ENCODE assay signal across 7 mouse cellular contexts in genomic region chr7:64155687-64156086, GRCm38 (mm10). TPM values are rescaled to one million over a fixed set of nuclear protein-coding genes. Genes with fewer than 3 reads are reported as not detected.
DNase-seq lines count a peak whose midpoint lies in the region; ATAC-seq and TF ChIP-seq lines count a peak whose summit lies in the region.

No protein-coding gene starts in this region.

- WGBS in bone marrow, adult 2 months, result 7% methylated on average over 10 of the region's 10 CpGs
- 25% methylated on average over 10 of the region's 10 CpGs for WGBS in embryonic facial prominence, embryonic 11.5 days
- 3% methylated on average over 10 of the region's 10 CpGs for WGBS in intestine, postnatal 0 days

- peak; percentile 67 for ATAC-seq in embryonic facial prominence, embryonic 11.5 days (replicated peaks; ENCODE audit: insufficient number of reproducible peaks, low FRiP score, low TSS enrichment, low read depth)
- ATAC-seq in intestine, postnatal 0 days, result peak; percentile 91
- ATAC-seq in megakaryocyte-erythroid progenitor cell, adult 5-6 weeks (replicated peaks; ENCODE audit: low FRiP score, low TSS enrichment, poor library complexity, severe bottlenecking), result peak; percentile 59

- H3K4me3 ChIP-seq in bone marrow, adult 2 months (replicated peaks; ENCODE audit: control insufficient read depth, low read depth, low read length), result no peak overlapping the region
- no peak overlapping the region for H3K4me3 ChIP-seq in embryonic facial prominence, embryonic 11.5 days (ENCODE audit: low read depth, low read length)
- no peak overlapping the region for H3K4me3 ChIP-seq in intestine, postnatal 0 days (ENCODE audit: low read depth, low read length)

- H3K27ac ChIP-seq in bone marrow, adult 2 months (ENCODE audit: control insufficient read depth, insufficient read depth, low read depth, low read length, poor library complexity), result no peak overlapping the region
- no peak overlapping the region for H3K27ac ChIP-seq in embryonic facial prominence, embryonic 11.5 days (replicated peaks; ENCODE audit: low read depth, low read length)
- no peak overlapping the region for H3K27ac ChIP-seq in intestine, postnatal 0 days (ENCODE audit: low read depth, low read length)

- intact Hi-C loops in left cerebral cortex, postnatal 25 days (cut with DNase I), result loop anchor here (2.0 to 10.0 kb wide), 4 partner anchors 91 to 831 kb away; no protein-coding TSS in a partner anchor

- TF ChIP-seq CTCF in bone marrow, adult 2 months (IDR thresholded peaks at IDR 0.05; ENCODE audit: control insufficient read depth, insufficient read depth, low read length), result peak; percentile 28; the same call in 1 of the 2 replicates
- TF ChIP-seq CTCF in intestine, postnatal 0 days (IDR thresholded peaks at IDR 0.05; ENCODE audit: low read depth), result peak; percentile 82

- peak; percentile 72 for DNase-seq in embryonic facial prominence, embryonic 11.5 days (ENCODE audit: low spot score)
- peak; percentile 99 for DNase-seq in heart, adult 11 months
- peak; percentile 88 to 96 for DNase-seq in left cerebral cortex, postnatal 25 days (ENCODE audit: low spot score in 2 of 2)
- DNase-seq in right cerebral cortex, postnatal 36 days (ENCODE audit: low spot score in 2 of 2), result peak; percentile 92 to 95

- H3K36me3 ChIP-seq in embryonic facial prominence, embryonic 11.5 days (replicated peaks; ENCODE audit: control insufficient read depth, insufficient read depth, low read depth, low read length), result no peaks in the 10 kb centered on the region
- H3K36me3 ChIP-seq in intestine, postnatal 0 days (ENCODE audit: control insufficient read depth, insufficient read depth), result no peaks in the 10 kb centered on the region

- no peaks in the 10 kb centered on the region for H3K4me1 ChIP-seq in bone marrow, adult 2 months (ENCODE audit: control insufficient read depth, insufficient read depth, low read length)
- no peaks in the 10 kb centered on the region for H3K4me1 ChIP-seq in embryonic facial prominence, embryonic 11.5 days (ENCODE audit: control insufficient read depth, insufficient read depth, low read length)
- H3K4me1 ChIP-seq in intestine, postnatal 0 days (replicated peaks; ENCODE audit: control insufficient read depth, insufficient read depth, low read length), result no peaks in the 10 kb centered on the region

- no peaks in the 10 kb centered on the region for H3K27me3 ChIP-seq in embryonic facial prominence, embryonic 11.5 days (ENCODE audit: control insufficient read depth, insufficient read depth, low read length)
- H3K27me3 ChIP-seq in intestine, postnatal 0 days (replicated peaks; ENCODE audit: control insufficient read depth, insufficient read depth, low read length), result no peaks in the 10 kb centered on the region

- no peak overlapping the region for H3K9ac ChIP-seq in embryonic facial prominence, embryonic 11.5 days (replicated peaks; ENCODE audit: low read length)
- H3K9ac ChIP-seq in intestine, postnatal 0 days (ENCODE audit: low read depth, low read length), result 0 out of 2 replicates have a peak overlapping the region, but pooled peaks have one; percentile 37

- no peak overlapping the region for H3K4me2 ChIP-seq in embryonic facial prominence, embryonic 11.5 days (ENCODE audit: low read depth, low read length)
- peak overlapping the region; percentile 40 for H3K4me2 ChIP-seq in intestine, postnatal 0 days (replicated peaks; ENCODE audit: low read depth)

- no peaks in the 10 kb centered on the region for H3K9me3 ChIP-seq in embryonic facial prominence, embryonic 11.5 days (replicated peaks; ENCODE audit: control insufficient read depth, low read length)
- H3K9me3 ChIP-seq in intestine, postnatal 0 days (ENCODE audit: control insufficient read depth), result no peaks in the 10 kb centered on the region

- TF ChIP-seq POLR2A in bone marrow, adult 2 months (IDR thresholded peaks at IDR 0.05; ENCODE audit: borderline replicate concordance, control insufficient read depth, low read depth, low read length), result no peak

RNA-seq across cellular contexts. Expression of gene Trpm1, which starts 2.1 kb away (rescaled TPM):
- polyA plus RNA-seq in bone marrow, adult 2 months (2011; ENCODE audit: insufficient read depth, insufficient read length, low replicate concordance, missing spikeins), result 0.92 TPM in 1 of 2 replicates, not detected in the other
- 16.1 and 33.5 TPM in 2 replicates for polyA plus RNA-seq in embryonic facial prominence, embryonic 11.5 days (2014; fragmentation: Nextera tagmentation; extraction: Ambion mirVana)
- polyA plus RNA-seq in intestine, postnatal 0 days (2015; fragmentation: Nextera tagmentation; extraction: Ambion mirVana), result not detected in 2 replicates
- under 1 TPM; 0.23 to 0.44 TPM for total RNA-seq in left cerebral cortex, postnatal 25 days (2021)
- 3.1 and 6.3 TPM in 2 replicates for total RNA-seq in megakaryocyte-erythroid progenitor cell, adult 5-6 weeks (2014; fragmentation: Nextera tagmentation)
- not detected in 2 replicates for total RNA-seq in megakaryocyte-erythroid progenitor cell, adult 5-6 weeks (2017)
